Mouse (Mus musculus) CD4-positive helper T cell, adult 2 months (primary cell): ENCODE data around the gene Bhlhe41.

Experiments used
- DNase-seq: peaks from one replicate; pipeline ENCODE4 v3.0.0-alpha.2; 2012; ENCODE audit warnings: low read depth, missing footprints, low spot score

Bhlhe41 gene

DNA sequence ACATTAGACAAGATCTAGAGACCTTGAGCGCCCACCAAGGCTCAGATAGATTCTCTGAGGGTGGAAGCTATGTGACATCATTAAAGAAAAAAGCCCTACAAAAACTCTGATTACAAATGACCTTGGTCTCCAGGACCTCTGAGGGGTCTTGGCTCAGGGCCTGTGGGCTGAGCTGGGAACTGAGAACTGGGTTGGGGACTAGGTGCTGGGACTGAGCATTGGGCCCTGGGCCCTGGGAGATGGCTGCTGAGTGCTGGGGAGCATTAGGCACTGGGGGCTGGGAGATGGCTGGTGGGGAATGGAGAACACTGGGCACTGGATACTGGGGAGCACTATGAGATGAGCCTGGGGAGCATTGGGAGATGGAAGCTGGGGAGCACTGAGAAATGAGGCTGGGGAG, 19.3 kb downstream of the Bhlhe41 start:
- DNase-seq: no peak

- no peak for DNase-seq
These were observed 19.7 kb downstream of the Bhlhe41 start for GRCm38 (mm10) chr6:145845611-145846010.

DNA sequence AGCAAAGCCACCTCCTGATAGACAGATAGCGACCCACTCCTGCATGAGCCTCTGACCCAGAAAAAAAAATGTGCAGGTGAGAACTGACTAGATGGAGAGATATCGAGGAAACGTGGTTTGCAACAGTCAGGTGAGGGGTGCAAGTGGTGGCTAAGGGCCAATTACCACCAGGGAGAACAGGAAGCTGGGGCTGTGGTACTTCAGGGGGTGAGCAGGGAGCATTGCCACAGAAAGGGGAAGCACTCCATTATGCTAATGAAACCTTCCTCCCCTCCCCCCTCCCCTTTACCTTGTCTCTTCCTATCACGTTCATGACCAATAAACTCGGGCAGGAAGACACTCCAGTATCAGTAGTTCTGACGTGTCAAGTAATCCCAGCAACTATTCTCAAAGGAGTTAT, 30.0 kb downstream of the Bhlhe41 start:
- DNase-seq: peak; percentile 21

GRCm38 (mm10) chr6:145832927-145833326, 32.4 kb downstream of the Bhlhe41 start:
- DNase-seq: no peak

GRCm38 (mm10) chr6:145830617-145831016, 34.7 kb downstream of the Bhlhe41 start:
- no peak for DNase-seq

- peak; percentile 73 for DNase-seq
These were observed 35.2 kb downstream of the Bhlhe41 start for GRCm38 (mm10) chr6:145830117-145830516.

DNA sequence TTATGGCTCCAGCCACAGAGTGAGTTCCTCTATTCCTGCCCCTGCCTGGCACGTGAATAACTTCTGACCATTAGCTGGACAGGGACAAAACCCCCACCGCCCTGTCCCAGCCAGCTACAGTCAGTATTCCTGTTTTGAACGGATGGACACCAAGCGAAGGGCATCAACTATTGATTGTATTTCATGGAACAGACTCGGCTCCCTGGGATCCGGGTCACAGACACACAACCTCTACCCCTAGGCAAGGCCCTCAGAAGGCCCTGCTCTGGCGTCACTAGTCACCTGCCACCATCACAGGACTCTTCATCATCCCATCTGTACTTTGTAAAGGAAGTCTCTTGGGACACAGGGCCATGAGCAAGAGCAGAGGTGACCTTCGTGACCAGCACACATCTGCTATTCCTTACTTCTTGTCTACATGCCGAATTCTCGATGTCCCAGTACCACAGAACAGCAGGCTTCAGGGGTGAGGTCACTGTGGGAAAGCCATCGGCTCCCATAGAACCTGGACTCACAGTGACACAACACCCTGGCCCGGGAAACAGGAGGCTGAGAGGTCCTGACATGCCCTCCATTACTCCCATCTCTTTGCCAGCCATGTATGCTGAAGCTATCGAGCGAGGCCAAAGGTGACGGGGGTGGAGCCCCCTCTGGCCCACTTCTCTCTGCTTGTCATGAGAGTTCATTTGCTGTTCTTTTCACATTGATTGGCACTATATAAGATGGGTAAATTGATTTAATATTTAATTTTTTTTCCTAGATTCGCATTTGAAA, 36.1 kb downstream of the Bhlhe41 start:
- DNase-seq: no peak

DNA sequence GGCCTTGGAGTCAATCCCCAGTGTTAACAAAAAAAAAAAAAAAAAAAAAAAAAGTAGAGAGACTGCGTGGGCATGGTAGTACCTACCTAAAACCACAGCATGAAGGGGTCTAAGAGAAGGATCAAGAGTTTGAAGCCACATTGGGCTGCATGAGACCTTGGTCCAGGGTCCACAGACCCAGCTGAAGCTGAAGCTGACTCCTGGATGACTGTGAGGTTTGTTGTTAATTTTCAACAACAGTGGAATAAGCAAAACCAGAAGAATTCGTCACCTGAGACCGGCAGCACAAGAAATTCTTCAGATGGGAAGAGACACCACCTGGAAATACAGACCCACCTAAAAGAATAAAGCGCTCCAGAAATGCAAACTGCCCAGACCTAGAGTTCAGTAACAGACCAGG, 39.1 kb downstream of the Bhlhe41 start:
- DNase-seq: no peak

GRCm38 (mm10) chr6:145823588-145824234, 41.6 kb downstream of the Bhlhe41 start:
- no peak for DNase-seq

- DNase-seq: no peak
These were observed 42.3 kb downstream of the Bhlhe41 start for GRCm38 (mm10) chr6:145823103-145823502.

GRCm38 (mm10) chr6:145822218-145822617, 43.1 kb downstream of the Bhlhe41 start:
- no peak for DNase-seq

DNA sequence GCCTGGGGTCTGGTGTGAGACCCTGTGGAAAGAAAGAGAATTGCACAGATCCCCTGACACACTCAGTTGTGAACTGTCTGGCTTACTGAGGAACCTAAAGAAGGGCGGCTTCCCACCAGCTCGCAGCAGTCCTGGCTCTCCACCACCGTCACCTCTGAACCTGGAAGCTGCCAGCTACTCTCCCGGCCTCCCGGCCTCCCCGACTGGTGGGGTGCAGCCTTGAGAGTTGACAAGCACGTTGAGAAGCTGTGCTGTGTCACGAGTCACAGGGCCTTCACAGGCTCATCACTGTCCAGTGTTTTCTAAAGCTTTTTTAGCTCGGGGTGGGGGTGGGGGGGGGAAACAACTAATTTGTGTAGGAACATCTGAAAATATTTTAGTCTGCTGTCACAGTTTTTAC, 46.2 kb downstream of the Bhlhe41 start:
- DNase-seq: no peak

- no peak for DNase-seq
These were observed 50.2 kb downstream of the Bhlhe41 start for GRCm38 (mm10) chr6:145815200-145815599.

GRCm38 (mm10) chr6:145811174-145811573, 54.2 kb downstream of the Bhlhe41 start:
- no peak for DNase-seq

DNA sequence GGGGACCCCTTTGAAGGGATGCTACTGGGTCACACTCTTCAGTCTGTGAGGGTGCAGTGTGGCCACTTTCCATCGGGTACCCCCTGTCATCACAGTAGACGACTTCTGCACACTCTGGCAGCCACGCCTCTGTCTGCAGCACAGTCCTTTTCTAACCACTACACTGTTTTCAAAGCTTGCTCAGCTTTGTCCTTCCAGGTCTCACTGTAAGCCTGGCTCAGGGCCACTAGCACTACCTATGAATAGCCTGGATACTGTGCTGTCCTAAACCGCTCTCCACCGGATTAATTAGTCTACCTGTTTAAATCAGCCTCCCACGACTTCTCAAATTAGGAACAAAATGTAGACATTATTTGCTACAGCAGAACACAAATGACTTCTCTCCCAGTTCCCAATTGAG, 55.3 kb downstream of the Bhlhe41 start:
- no peak for DNase-seq

DNA sequence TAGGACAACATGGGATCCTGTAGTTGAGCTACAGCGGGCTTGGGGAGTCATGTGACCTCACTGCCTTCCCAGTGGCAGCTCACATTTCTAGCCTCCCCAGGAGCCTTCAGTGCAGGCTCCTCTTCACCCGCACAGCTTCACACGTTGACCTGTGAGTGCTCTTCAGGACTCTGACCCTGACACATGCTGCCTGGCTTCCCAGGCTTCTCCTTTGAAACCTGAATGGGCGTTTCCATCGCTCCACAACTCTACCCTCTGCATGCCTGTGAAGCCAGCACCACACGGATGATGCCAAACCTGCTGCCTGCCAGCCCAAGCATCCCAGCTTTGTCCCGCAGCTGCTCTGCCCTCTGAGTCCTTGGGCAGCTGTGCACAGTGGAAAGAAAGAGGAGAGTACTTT, 55.8 kb downstream of the Bhlhe41 start:
- DNase-seq: no peak
